Mouse (Mus musculus): ENCODE measurements around the gene Lrmp. TPM values are rescaled to one million over a fixed set of nuclear protein-coding genes. Genes with fewer than 3 reads are reported as not detected.

Gene Lrmp
- total RNA-seq, 2 experiments from 2014 or later: 2.0 to 2.7 TPM

DNA sequence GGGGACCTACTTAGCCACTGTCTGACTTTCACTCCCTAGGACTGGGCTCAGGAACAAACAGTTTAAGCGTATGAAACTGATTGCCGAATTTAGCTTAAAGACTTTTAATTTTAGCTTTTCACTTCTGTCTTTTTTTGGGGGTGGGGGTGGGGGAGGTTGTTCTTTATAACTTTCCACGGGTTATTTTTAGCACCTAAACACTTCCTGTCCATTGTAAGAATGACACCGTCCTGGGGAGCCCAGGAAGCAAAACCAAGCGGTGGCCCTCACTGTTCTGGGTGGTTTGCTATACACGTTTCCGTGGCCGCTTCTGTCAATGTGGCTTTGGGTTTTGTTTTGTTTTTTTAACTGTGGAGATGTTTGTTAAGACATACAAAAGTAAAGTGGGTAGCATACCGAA, 14.5 kb upstream of the Lrmp start:
- no peak for DNase-seq (ENCODE audit: low spot score)
- intact Hi-C loops (cut with DNase I): no loop called here

DNA sequence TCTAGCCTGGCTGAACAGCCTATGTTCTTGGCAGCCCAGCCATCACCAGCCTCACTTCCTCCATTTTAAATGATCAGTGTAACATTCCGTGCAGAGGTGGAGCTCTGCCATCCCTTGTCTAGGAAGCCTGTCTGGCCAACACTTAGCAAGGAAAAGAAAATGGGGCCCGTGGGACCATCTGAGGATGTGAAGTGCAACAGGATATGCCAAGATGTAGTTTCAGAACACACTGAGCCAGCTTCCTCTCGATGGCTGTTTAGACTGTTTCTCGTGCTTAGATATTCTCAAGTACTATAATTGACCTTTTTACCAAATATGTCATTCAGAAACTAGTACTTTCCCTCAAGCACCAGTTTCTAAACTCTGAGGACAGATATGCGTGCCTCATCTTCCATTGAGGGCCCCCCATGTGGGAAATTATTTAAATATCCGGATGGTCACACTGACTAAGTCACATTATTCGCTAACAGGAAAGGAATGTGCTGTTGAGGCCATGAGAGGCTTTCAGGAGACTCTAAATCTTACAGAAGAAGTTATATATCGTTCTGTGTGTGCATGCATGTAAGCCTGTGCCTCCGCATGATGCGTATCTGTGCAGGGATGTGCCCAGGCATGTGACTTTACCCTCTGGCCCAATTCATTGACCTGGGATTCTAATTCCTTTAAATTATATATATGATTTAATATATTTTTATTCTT, 11.1 kb upstream of the Lrmp start:
- intact Hi-C loops (cut with DNase I): no loop called here
- no peak for DNase-seq (ENCODE audit: low spot score)

DNA sequence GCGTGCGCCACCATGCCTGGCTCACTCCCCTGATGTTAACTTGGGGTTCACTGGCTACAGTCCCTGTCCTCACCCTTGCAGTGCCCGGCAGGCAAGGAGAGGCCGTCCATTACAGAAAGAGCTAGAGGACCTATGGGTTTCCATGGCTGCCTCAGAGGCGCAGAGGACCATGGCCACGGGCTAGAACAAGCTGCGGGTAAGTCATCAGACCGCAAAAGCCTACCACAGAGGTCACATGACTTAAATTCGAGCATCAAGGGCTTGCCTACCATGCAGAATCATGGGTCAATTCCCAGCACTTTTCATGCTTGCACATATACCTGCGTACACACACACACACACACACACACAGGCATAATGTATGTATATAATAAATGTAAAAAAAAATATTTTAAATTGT, 10.0 kb upstream of the Lrmp start:
- no peak for DNase-seq (ENCODE audit: low spot score)
- intact Hi-C loops (cut with DNase I): no loop called here

DNA sequence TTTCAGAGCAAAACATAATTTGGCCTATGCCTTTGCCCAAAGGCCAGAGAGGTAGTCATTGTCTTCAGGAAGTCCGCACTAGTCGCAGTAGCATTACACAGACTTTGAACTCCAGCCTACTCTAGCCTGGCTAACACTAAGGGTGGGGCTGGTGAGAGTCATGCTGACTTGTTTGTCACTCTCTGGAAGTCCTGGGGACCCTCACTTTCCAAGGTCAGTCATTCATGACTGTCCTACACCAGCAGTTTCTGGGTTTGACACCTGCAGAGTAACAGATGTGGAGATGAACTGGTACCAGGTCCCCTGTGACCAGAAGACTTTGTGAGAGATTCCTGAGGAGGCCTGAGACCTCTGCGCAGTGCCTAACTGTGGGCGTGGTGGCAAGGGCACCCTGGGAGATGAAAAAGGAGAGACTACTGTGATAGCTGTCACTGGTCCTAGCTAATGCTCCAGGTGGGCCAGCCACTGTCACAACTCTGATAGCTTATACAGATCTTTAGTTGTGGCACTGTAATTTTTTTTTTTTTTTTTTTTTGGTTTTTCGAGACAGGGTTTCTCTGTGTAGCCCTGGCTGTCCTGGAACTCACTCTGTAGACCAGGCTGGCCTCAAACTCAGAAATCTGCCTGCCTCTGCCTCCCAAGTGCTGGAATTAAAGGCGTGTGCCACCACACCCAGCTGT, 9.2 kb upstream of the Lrmp start:
- intact Hi-C loops (cut with DNase I): no loop called here

DNA sequence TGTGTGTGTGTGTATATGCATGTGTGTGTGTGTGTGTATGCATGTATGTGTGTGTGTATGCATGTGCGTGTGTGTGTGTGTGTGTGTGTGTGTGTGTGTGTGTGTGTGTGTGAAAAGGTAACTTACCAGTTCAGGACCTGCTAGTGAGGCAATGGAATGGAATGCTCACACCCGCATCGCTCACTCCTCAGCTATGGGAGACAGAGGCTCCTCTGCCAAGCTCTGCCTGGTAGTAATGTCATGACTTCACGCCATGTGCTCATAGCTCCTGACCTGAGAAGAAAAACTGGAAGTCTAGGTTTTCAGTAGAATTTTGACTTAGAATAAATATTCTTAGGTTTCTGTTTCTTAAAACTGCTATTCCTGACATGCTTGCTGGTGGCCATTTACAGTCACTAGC, 4.7 kb upstream of the Lrmp start:
- DNase-seq (ENCODE audit: low spot score): no peak
- intact Hi-C loops (cut with DNase I): no loop called here

More for the DNA sequence above, 9.2 kb upstream of the Lrmp start:
- DNase-seq (ENCODE audit: low spot score): no peak

DNA sequence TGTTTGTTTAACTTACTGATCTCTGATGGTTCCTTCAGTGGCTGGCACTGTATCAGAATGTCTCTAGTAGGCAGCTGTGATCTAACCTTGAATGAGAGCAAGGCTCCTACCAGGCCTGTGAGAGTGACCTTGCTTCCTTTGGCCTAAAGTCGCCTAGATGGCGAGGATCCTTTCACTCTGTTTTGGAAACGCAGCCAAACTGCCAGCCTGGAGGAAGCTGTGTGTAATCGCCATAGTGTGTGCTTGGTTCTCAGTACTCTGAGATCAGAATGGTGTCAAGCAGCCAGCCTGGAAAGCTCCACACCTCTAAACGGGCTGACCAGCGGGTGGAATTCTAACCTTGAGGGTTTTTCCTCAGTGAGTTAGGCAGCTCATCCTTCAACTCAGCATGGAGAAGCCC, 2.6 kb upstream of the Lrmp start:
- intact Hi-C loops (cut with DNase I): no loop called here
- DNase-seq (ENCODE audit: low spot score): no peak

DNA sequence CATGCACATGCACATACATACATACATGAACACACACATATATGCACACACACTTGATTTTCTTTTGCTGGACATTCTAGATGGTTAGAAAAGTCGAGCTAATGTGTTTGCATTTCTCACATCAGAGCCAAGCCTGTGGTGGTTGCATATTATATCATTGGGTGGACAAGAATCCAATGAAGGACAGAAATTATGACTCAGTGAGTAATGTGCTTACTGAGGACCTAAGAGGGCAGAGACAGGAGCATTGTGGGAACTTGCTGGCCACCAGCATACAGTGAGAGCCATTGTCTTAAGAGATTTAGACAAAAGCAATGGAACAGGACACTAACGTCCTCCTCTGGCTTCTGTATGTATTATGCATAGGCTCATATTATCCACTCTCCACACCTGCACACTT, 892 bp upstream of the Lrmp start:
- DNase-seq (ENCODE audit: low spot score): no peak
- intact Hi-C loops (cut with DNase I): no loop called here

GRCm38 (mm10) chr6:145116098-145116672, 732 bp downstream of the Lrmp start:
- intact Hi-C loops (cut with DNase I): no loop called here
- DNase-seq (ENCODE audit: low spot score): no peak

DNA sequence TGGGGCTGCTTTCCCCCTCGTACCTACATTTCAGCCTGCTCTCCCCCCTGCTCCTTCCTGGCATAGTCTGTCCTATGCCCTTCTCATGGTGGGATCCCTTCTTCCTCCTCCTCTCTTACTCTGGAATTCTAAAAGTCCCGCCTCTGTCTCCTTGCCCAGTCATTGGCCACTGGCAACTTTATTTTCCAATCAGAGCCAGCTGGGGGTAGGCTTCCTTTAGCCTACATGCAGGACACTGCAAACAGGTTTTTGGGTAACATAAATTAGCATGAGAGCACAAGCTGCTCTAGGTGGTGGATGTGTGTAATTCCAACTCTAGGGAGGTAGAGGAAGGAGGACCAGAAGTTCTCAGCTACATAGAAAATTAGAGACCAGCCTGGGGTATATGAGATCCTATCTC, 4.6 kb downstream of the Lrmp start:
- no peak for DNase-seq (ENCODE audit: low spot score)
- intact Hi-C loops (cut with DNase I): no loop called here

DNA sequence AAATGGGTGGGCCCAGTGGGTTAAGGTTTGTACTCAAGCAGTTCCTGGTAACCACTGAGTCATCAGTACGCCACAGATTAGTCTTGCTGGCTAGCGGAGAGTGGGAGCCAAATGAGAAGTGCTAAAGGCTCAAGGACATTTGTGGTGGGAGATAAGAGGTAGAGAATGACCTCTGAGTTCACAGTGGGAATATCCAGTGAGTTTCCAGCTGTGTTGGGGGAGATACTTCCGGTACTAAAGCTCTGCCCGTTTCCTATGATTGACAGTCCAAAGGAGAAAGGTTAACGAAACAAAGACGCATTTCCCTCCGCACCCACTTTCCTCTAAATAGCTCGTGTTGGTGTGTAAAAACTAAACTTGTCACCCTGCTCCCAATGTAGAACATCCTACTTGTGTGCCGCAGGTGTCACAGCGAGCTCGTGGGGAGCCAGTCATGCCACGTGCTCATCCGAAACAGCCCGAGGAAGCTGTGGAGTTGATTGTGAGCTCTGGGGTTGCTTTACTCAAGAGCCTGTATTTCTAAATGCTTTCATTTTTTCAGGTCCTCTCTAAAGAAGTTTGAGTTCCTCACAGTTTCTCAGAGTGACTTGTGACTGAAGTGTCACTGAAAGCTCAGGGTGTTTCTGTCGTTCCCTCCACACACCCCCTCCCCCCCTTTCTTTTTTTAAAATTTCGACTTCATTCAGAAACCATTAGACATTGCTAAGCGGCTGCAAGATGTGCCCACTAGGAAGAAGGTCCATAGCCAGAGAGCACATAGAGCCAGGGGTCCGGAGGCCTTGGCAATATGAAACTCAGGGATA, 5.5 kb downstream of the Lrmp start:
- DNase-seq (ENCODE audit: low spot score): no peak

GRCm38 (mm10) chr6:145121590-145122420, 6.4 kb downstream of the Lrmp start:
- DNase-seq (ENCODE audit: low spot score): peak; percentile 15
- intact Hi-C loops (cut with DNase I): no loop called here

More for the DNA sequence above, 5.5 kb downstream of the Lrmp start:
- intact Hi-C loops (cut with DNase I): no loop called here

DNA sequence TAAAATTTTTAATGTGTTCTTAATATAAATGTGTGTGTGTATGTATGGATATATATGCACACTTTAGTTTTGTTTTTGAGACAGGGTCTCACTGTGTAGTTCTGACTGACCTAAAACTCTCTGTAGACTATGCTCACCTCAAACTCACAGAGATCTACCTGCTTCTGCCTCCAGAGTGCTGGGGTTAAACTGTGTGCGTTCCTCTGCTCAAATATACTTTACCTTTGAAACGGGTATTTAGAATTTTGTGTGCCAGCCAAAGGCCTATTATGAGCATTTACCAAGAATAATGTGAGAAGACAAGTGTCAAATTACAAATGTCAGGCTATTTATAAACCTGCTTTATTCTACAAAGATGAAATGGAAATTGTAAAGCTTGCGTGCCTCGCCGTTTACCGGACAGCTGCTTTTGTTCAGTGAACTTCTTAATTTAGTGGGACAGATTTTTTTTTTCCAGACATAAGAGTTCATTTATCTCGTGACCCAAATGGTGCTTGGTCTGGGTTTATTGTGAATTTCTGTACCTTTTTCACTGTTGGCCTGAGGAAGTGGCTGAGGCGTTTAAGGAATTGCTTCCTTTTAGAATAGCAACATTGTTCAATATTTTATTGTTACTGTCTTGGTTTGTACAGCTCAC, 7.1 kb downstream of the Lrmp start:
- no peak for DNase-seq (ENCODE audit: low spot score)
- intact Hi-C loops (cut with DNase I): no loop called here

DNA sequence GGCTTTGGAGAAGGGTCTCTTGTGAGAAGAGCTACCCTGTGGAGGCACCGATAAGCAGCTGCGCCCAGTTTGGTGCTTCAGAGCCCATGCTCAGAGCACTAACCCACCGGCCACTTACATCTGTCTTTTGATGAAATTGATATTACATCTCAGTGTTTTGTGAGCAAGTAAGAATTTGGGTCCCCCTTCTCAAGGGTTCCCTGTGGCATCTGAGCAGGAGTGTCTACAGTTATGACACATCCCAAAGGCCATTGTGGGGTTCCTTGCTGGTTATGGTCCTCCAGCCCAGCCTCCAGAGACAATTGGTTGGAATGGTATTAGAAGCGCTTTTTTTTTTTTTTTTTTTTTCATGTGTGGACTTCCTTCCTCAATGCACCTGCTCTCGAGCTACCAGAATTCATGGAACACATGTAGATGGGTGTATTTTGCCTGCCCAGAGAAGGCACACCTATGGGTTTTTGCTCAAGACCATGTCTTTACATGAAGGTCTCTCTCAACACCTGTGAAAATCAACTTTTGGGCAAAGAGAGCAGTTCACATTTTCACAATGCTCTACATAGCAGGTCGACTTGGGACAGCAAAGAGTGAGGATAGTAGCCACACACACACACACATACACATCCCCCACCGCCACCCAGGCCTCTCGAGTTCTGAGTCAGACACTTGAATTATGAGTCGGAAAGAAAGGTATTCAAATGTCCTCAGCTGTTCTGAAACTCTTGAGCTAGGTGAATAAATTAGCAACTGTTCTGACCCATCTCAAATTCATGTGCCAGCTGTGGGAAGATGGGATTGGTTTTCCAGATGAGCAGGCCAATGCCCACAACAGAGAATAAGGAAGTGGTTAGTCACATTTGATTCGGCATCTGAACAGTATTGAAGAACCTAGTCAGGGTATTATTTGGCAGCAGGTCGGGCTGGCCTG, 7.9 kb downstream of the Lrmp start:
- DNase-seq (ENCODE audit: low spot score): no peak
- intact Hi-C loops (cut with DNase I): no loop called here

GRCm38 (mm10) chr6:145124621-145125020, 9.2 kb downstream of the Lrmp start:
- intact Hi-C loops (cut with DNase I): loop anchor here (5.0 kb wide), 1 partner anchor 48 kb away; no protein-coding TSS in a partner anchor

DNA sequence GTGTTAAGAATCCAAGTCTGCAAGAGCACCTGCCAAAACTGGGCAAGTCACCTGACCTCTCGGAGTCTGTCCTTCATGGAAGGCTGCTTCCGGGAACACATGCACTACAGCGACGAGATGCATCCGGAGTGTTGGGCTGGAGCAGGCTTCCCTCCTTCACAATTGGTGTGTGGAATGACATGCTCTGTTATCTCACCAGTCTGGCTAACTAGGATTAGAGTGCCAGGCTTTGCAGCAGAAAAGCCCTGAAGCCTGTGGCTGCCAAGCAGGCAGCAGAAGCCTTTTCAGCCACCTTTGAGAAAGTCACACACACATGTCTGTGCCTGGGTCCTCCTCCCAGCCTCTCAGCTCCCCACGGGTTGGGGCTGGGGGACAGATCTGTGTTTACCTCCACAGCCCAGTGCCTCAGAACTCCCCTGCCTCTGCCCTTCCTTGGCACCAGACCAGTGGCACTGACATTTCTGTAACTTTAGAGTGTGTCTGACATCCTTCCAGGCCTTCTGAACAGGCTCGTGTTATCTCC, 10.2 kb downstream of the Lrmp start:
- intact Hi-C loops (cut with DNase I): loop anchor here (5.0 kb wide), 1 partner anchor 47 kb away; no protein-coding TSS in a partner anchor
- DNase-seq (ENCODE audit: low spot score): no peak

More at GRCm38 (mm10) chr6:145124621-145125020, 9.2 kb downstream of the Lrmp start:
- DNase-seq (ENCODE audit: low spot score): no peak

GRCm38 (mm10) chr6:145127652-145128051, 12.2 kb downstream of the Lrmp start:
- intact Hi-C loops (cut with DNase I): loop anchor here (5.0 kb wide), 1 partner anchor 45 kb away; no protein-coding TSS in a partner anchor
- no peak for DNase-seq (ENCODE audit: low spot score)

GRCm38 (mm10) chr6:145129563-145129962, 14.1 kb downstream of the Lrmp start:
- intact Hi-C loops (cut with DNase I): loop anchor here (5.0 kb wide), 1 partner anchor 43 kb away; no protein-coding TSS in a partner anchor
- no peak for DNase-seq (ENCODE audit: low spot score)

DNA sequence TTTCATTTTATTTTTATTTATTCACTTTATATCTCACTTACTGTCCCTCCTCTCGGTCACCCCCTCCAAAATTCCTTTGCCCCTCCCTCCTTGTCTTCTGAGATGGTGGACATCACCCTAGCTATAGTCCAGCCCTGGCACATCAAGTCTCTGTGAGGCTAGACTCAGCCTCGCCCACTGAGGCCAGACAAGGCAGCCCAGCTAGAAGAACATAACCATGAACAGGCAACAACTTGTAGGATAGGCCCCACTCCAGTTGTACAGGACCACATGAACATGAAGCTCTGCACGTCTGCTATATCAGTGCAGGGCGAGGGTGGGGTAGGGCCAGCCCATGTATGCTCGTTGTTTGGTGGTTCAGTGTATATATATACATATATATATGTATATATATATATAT, 16.5 kb downstream of the Lrmp start:
- intact Hi-C loops (cut with DNase I): no loop called here
- DNase-seq (ENCODE audit: low spot score): no peak

All from heart, postnatal 25 days (tissue).